Mouse (Mus musculus) liver, embryonic 11.5 days (tissue): Measurements from ENCODE around the gene Gjb5. TPM values are rescaled to one million over a fixed set of nuclear protein-coding genes. Genes with fewer than 3 reads are reported as not detected.

ENCODE experiments used
- ATAC-seq: fragments of 200-750 bp; cut with Nextera tagmentation; replicated peaks from 2 replicates; pipeline ENCODE4 v1.8.0; 2017; ENCODE audit warnings: moderate number of reproducible peaks, mild to moderate bottlenecking, moderate TSS enrichment, moderate library complexity; ENCODE audit not compliant: low FRiP score
- DNase-seq: peaks from one replicate; pipeline ENCODE4 v3.0.0-alpha.2; 2017; ENCODE audit warnings: low spot score
- H3K27ac ChIP-seq: fragments of 300-500 bp; sonication (generic); 2 replicates; pipeline ENCODE4 v1.5.1; 2014; ENCODE audit warnings: mild to moderate bottlenecking, low read depth, low read length, control low read depth
- H3K27me3 ChIP-seq: fragments of 300-500 bp; sonication (generic); replicated peaks from 2 replicates; pipeline ENCODE4 v1.6.1; 2014; ENCODE audit warnings: low read length, mixed read lengths; ENCODE audit not compliant: control insufficient read depth, insufficient read depth
- H3K36me3 ChIP-seq: fragments of 300-500 bp; sonication (generic); 2 replicates; pipeline ENCODE4 v1.6.1; 2014; ENCODE audit warnings: mild to moderate bottlenecking, low read length, moderate library complexity, mixed read lengths; ENCODE audit not compliant: control insufficient read depth, insufficient read depth
- H3K4me1 ChIP-seq: fragments of 300-500 bp; sonication (generic); replicated peaks from 2 replicates; pipeline ENCODE4 v1.6.1; 2014; ENCODE audit warnings: low read length, mixed read lengths; ENCODE audit not compliant: control insufficient read depth, insufficient read depth
- H3K4me2 ChIP-seq: fragments of 300-500 bp; sonication (generic); 2 replicates; pipeline ENCODE4 v1.6.1; 2014; ENCODE audit warnings: mild to moderate bottlenecking, control low read depth, moderate library complexity
- H3K4me3 ChIP-seq: fragments of 300-500 bp; sonication (generic); 2 replicates; pipeline ENCODE4 v1.5.1; 2014; ENCODE audit warnings: low read depth, low read length, control low read depth
- H3K9ac ChIP-seq: fragments of 300-500 bp; sonication (generic); 2 replicates; pipeline ENCODE4 v1.6.1; 2014; ENCODE audit warnings: low read depth, low read length, control low read depth
- H3K9me3 ChIP-seq: fragments of 300-500 bp; sonication (generic); 2 replicates; pipeline ENCODE4 v1.6.1; 2016; ENCODE audit warnings: low read length, inconsistent platforms, mixed read lengths; ENCODE audit not compliant: control insufficient read depth
- WGBS: fragments of 180-500 bp; shearing (Covaris S2); extraction: QIAGEN DNeasy Blood & Tissue Kit; methylation state at CpG from one replicate; pipeline ENCODE4 v1.1.7; 2014; 5-methylcytosine and 5-hydroxymethylcytosine counted together
- polyA plus RNA-seq: library from polyadenylated mRNA; unstranded; fragments of >200 nt; fragmentation: Nextera tagmentation; extraction: Ambion mirVana; gene quantifications from 2 replicates; pipeline ENCODE4 v1.2.1, GENCODE M21; 2014

Gjb5 gene
- polyA plus RNA-seq, 1 experiment from 2014 or later, result 0.22 TPM

DNA sequence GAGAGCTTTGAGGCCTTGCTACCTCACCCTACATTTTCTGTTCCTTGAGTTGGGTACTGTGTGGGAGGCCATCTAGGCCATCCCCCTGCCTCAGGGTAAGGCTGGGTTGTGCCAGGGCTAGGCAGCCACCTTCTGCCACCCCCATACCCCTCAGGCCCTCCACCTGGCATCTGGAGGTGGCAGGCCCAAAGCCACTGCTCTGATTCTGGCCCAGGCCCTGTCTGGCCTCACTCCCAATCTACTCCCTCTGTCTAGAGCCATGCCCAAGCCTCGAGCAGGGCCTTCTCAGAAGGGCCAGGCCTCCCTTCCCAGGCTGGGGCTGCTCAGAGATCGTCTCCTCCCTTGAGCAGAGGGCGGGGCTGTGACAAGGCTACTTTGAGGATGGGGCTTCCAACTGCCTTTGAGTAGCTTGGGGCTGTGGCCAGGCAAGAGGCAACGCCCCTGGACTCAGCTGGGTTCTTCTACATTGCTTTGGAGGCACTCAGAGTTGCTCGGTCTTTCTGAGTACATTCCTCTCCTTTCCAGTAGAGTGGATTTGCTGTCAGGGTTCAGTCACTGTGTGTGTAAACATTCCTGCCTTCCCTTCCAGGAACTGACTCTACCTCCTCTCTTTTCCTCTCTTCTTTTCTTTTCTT, 23.0 kb downstream of the Gjb5 start:
- Histone ChIP-seq H3K36me3 (no peaks in the 10 kb centered on the region), H3K27ac (no peak overlapping the region), H3K9ac (no peak overlapping the region), H3K4me2 (no peak overlapping the region), H3K9me3 (no peaks in the 10 kb centered on the region), H3K27me3 (peaks cover 27% of the 10 kb centered on the region), H3K4me3 (no peak overlapping the region), H3K4me1 (no peaks in the 10 kb centered on the region; the same call in 1 of the 2 replicates)
- 31% methylated on average over 5 of the region's 5 CpGs for WGBS
- ATAC-seq (no peak; the same call in 1 of the 2 replicates), DNase-seq (no peak)

DNA sequence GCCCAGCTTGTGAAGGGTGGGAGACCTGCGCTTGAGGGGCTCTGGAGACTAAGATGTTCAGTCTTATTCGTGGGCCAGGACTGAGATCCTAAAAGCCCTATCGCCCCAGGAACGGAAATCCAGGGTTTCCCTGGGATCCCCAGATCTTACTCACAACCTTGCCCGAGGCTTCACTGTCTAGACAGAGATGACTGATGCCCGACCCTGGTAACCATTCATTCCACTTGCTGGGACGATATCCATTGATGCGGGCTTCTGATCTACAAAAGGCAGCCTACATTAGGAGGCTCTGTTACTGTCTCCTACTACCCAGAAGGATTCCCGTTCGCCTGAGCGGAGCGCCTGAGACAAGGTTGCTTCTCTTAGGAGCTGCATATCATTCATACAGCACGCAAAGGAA, 26.8 kb downstream of the Gjb5 start:
- no peak overlapping the region for H3K4me3 ChIP-seq

DNA sequence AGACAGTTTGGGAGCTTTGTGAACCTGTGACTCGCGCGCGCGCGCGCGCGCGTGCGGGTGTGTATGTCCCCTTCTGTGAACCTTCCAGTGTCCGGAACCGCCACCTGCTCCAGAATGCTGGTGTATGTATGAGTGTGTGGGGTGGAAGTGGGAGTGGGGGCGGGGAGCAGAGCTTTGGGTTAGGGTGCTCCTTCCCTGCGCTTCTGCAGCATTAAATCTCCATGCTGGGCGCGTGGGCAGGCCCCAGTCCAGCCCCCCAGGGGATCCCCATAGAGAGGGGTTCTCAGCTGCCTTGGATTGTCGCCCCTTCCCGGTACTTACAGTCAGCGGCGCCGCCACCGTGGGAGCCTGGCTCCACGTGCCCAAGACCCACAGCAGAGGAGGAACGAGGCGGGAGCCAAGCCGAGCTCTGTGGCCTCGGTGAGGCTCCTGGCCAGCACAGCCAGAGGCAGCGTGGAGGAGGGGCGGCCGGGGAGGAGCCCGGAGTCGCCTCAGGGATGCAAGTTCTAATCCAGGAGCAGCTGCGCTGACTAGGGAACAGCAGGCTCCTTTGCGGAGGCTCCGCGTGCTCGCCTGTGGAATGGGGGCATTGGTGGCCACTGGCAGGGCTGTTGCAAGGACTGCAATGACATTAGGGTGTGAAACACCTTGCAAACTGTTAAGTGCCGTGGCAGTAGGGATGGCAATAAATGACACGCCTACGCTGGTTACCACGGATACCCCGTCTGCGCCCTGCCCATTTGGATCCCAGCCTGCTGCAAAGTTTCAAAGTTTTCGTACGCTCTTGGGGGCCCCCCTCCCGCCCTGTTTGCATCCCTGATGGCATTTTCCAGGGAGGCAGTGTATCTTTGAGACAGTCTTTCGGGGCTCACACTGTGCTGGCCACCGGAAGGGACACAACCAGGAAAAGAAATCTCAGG, 27.5 kb downstream of the Gjb5 start, which contains the start of gene Gjb3:
Gene Gjb3 (minus strand): TSS at position 664 of the 920 bp plus-strand sequence.
- 3% methylated on average over 49 of the region's 49 CpGs for WGBS
- ATAC-seq (no peak), DNase-seq (no peak)
- Histone ChIP-seq H3K9ac (no peak within 1 kb of the TSS), H3K36me3 (no peaks in the 10 kb centered on the region), H3K4me2 (peak within 1 kb of the TSS; percentile 12), H3K4me3 (peak within 1 kb of the TSS; percentile 10; the same call in 1 of the 2 replicates), H3K4me1 (no peaks in the 10 kb centered on the region; the same call in none of the 2 replicates), H3K27ac (no peak within 1 kb of the TSS), H3K9me3 (no peaks in the 10 kb centered on the region), H3K27me3 (peaks cover 64% of the 10 kb centered on the region)

More for the DNA sequence above, 26.8 kb downstream of the Gjb5 start:
- H3K27me3 ChIP-seq, result peaks cover 57% of the 10 kb centered on the region
- WGBS, result 28% methylated on average over 13 of the region's 13 CpGs
- no peak for DNase-seq
- H3K9ac ChIP-seq, result no peak overlapping the region
- no peak overlapping the region for H3K4me2 ChIP-seq
- H3K27ac ChIP-seq, result no peak overlapping the region
- ATAC-seq, result no peak
- no peaks in the 10 kb centered on the region; the same call in none of the 2 replicates for H3K4me1 ChIP-seq
- H3K36me3 ChIP-seq, result no peaks in the 10 kb centered on the region
- no peaks in the 10 kb centered on the region for H3K9me3 ChIP-seq

DNA sequence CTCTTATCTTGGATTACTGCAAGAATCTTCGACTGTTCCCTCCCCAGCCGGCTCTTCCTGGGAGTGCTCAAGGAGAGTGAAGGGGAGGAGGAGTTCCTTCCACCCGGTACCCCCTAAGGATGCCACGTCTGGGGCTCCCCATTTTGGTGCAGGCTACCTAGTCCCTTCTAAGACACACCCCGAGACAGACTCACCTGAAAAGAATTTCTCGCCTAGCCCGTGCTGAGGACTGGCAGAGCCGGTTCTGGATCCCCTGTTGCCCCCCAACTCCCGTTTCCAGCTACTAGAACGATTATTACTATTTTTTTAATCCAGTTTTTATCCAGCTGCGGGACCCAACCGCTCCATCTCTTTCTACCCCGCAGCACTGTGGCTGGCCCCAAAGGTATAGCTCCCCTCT, 28.2 kb downstream of the Gjb5 start:
- no peak for ATAC-seq
- H3K4me3 ChIP-seq, result no peak overlapping the region
- WGBS, result 3% methylated on average over 13 of the region's 13 CpGs

DNA sequence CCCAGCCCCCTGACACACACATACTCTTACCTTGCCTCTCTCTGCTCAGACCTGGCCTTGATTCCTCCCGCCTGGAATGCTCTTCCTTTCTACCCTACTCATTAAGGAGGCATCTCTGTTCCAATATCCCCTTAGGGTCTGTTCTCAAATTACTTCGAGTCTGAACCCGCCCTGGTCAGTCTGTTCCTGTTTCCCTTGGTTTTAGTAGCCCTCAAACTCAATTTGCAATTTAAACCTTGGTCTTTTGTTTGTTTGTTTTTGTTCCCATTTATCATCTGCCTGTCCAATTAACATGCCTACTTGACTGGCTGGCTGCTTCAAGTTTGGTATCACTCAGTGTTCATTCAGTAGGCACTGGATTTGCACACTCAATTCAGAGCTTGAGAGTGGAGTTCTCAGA, 28.9 kb downstream of the Gjb5 start:
- DNase-seq (no peak), ATAC-seq (no peak)
- H3K4me3 ChIP-seq, result no peak overlapping the region
- H3K4me2 ChIP-seq, result no peak overlapping the region
- H3K36me3 ChIP-seq, result no peaks in the 10 kb centered on the region
- WGBS, result 10% methylated on average over 3 of the region's 3 CpGs
- H3K9ac ChIP-seq, result no peak overlapping the region
- H3K9me3 ChIP-seq, result no peaks in the 10 kb centered on the region
- no peak overlapping the region for H3K27ac ChIP-seq
- peaks cover 66% of the 10 kb centered on the region for H3K27me3 ChIP-seq
- no peaks in the 10 kb centered on the region; the same call in none of the 2 replicates for H3K4me1 ChIP-seq

More for the DNA sequence above, 28.2 kb downstream of the Gjb5 start:
- Histone ChIP-seq H3K36me3 (no peaks in the 10 kb centered on the region), H3K4me1 (no peaks in the 10 kb centered on the region; the same call in none of the 2 replicates), H3K9me3 (no peaks in the 10 kb centered on the region), H3K9ac (no peak overlapping the region), H3K4me2 (peak overlapping the region; percentile 12), H3K27me3 (peaks cover 67% of the 10 kb centered on the region), H3K27ac (no peak overlapping the region)
- DNase-seq, result no peak

DNA sequence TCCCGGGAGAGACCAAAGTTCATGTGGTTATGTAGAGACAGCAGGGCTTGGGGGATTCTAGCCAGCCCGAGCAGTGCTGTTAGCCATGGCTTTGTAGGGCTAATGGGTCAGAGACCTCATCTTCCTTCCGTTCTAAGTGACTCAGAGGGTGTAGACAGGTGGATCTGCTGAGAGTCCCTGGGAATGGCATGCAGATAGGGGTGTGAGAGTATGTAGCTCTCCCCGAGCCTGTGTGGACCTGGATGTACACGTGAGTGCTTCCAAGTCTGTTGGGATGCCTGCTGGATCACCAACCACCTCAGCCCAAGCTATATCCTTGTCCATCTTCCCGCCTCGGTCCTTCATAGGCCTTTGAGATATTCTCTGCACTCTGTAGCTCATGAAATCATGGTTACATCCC, 29.6 kb downstream of the Gjb5 start:
- WGBS, result 51% methylated on average over 7 of the region's 7 CpGs
- H3K27me3 ChIP-seq, result peaks cover 66% of the 10 kb centered on the region

DNA sequence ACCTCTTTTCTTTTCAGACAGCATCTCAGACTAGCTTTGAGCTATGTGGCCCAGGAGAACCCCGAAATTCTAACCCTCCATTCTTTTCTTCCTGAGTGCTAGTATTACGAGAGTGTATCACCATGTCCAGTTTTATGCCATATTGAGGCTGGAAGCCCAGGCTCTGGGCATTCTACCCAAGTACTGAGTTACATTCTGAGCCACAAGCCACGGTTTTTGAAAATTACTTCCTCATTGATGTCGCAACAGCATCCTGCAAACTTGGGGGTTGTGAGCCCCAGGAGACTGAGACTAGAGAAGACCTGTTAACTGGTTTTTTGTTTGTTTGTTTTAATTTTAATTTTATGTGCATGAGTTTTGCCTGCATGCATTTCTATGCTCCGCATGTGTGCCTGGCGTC, 30.2 kb downstream of the Gjb5 start:
- Histone ChIP-seq H3K4me1 (no peaks in the 10 kb centered on the region; the same call in none of the 2 replicates), H3K4me2 (no peak overlapping the region), H3K9ac (no peak overlapping the region), H3K27ac (no peak overlapping the region), H3K27me3 (peaks cover 66% of the 10 kb centered on the region), H3K9me3 (no peaks in the 10 kb centered on the region), H3K4me3 (no peak overlapping the region), H3K36me3 (no peaks in the 10 kb centered on the region)
- no peak for ATAC-seq
- WGBS, result 46% methylated on average over 6 of the region's 6 CpGs
- DNase-seq, result no peak

More for the DNA sequence above, 29.6 kb downstream of the Gjb5 start:
- no peaks in the 10 kb centered on the region for H3K36me3 ChIP-seq
- H3K4me3 ChIP-seq, result no peak overlapping the region
- DNase-seq (no peak), ATAC-seq (no peak)
- H3K9ac ChIP-seq, result no peak overlapping the region
- H3K4me2 ChIP-seq, result no peak overlapping the region
- no peak overlapping the region for H3K27ac ChIP-seq
- no peaks in the 10 kb centered on the region; the same call in none of the 2 replicates for H3K4me1 ChIP-seq
- H3K9me3 ChIP-seq, result no peaks in the 10 kb centered on the region

DNA sequence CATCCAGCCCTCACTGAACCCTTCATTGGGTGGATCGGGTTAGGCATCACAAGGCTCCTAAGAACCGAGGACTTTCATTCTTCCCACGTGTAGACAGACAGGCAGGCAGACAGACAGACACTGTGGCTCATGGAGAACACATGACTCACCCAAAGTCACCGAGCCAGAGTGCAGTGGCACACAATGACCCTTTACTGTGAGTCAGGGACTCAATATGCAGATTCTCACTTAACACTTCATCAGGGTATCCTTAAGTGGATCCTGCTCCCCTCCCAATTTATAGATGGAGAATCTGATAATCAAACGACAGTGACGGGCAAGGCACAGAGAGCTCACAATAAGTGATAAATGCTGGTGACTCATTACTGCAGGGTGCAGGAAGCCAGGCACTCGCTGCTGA, 30.7 kb downstream of the Gjb5 start:
- Histone ChIP-seq H3K27ac (no peak overlapping the region), H3K4me2 (no peak overlapping the region), H3K4me3 (no peak overlapping the region), H3K9me3 (no peaks in the 10 kb centered on the region), H3K9ac (no peak overlapping the region), H3K27me3 (peaks cover 64% of the 10 kb centered on the region), H3K36me3 (no peaks in the 10 kb centered on the region), H3K4me1 (no peaks in the 10 kb centered on the region; the same call in none of the 2 replicates)
- no peak for DNase-seq
- 26% methylated on average over 7 of the region's 7 CpGs for WGBS
- ATAC-seq, result no peak
